Mouse (Mus musculus): ENCODE measurements around the gene Tpra1. TPM values are rescaled to one million over a fixed set of nuclear protein-coding genes. Genes with fewer than 3 reads are reported as not detected.

The Tpra1 gene
- total and polyA plus RNA-seq, 2 experiments from 2014 or later: 41.4 to 45.0 TPM

GRCm38 (mm10) chr6:88909151-88909550 lies 7.1 kb downstream of the Tpra1 start:
- H3K27ac ChIP-seq (ENCODE audit: low read depth, low read length): no peak overlapping the region
- no peak overlapping the region for H3K4me3 ChIP-seq (ENCODE audit: low read depth, low read length)
- H3K9ac ChIP-seq: no peak overlapping the region
- no peak overlapping the region for H3K4me2 ChIP-seq (ENCODE audit: low read depth)
- ATAC-seq (no peak), DNase-seq (no peak)
- peaks cover 12% of the 10 kb centered on the region; the same call in 1 of the 2 replicates for H3K36me3 ChIP-seq (ENCODE audit: insufficient read depth)
- WGBS: 86% methylated on average over 6 of the region's 6 CpGs
- H3K9me3 ChIP-seq (ENCODE audit: low read length): no peaks in the 10 kb centered on the region
- no peaks in the 10 kb centered on the region for H3K4me1 ChIP-seq (ENCODE audit: insufficient read depth)
- TF ChIP-seq CTCF (IDR thresholded peaks at IDR 0.05; ENCODE audit: low read depth): no peak
- H3K27me3 ChIP-seq (ENCODE audit: insufficient read depth, low read length): no peaks in the 10 kb centered on the region

- Histone ChIP-seq H3K36me3 (ENCODE audit: insufficient read depth) (peaks cover 8% of the 10 kb centered on the region; the same call in 1 of the 2 replicates), H3K27ac (ENCODE audit: low read depth, low read length) (no peak overlapping the region), H3K27me3 (ENCODE audit: insufficient read depth, low read length) (no peaks in the 10 kb centered on the region), H3K4me1 (ENCODE audit: insufficient read depth) (no peaks in the 10 kb centered on the region), H3K4me2 (ENCODE audit: low read depth) (no peak overlapping the region), H3K9ac (no peak overlapping the region), H3K9me3 (ENCODE audit: low read length) (no peaks in the 10 kb centered on the region), H3K4me3 (ENCODE audit: low read depth, low read length) (no peak overlapping the region)
- TF ChIP-seq CTCF (IDR thresholded peaks at IDR 0.05; ENCODE audit: low read depth): no peak
- no peak for ATAC-seq
- 80% methylated on average over 4 of the region's 4 CpGs for WGBS
- DNase-seq: no peak
These were observed 11.0 kb downstream of the Tpra1 start for GRCm38 (mm10) chr6:88913022-88913421.

- ATAC-seq: peak; percentile 62
- Histone ChIP-seq H3K4me1 (ENCODE audit: insufficient read depth) (no peaks in the 10 kb centered on the region), H3K27ac (ENCODE audit: low read depth, low read length) (no peak overlapping the region), H3K4me2 (ENCODE audit: low read depth) (no peak overlapping the region), H3K36me3 (ENCODE audit: insufficient read depth) (peaks cover 8% of the 10 kb centered on the region; the same call in 1 of the 2 replicates), H3K9ac (no peak overlapping the region), H3K4me3 (ENCODE audit: low read depth, low read length) (no peak overlapping the region), H3K9me3 (ENCODE audit: low read length) (no peaks in the 10 kb centered on the region), H3K27me3 (ENCODE audit: insufficient read depth, low read length) (no peaks in the 10 kb centered on the region)
- TF ChIP-seq CTCF (IDR thresholded peaks at IDR 0.05; ENCODE audit: low read depth): no peak
- peak; percentile 49 for DNase-seq
These were observed 11.4 kb downstream of the Tpra1 start for GRCm38 (mm10) chr6:88913440-88913839.

- Histone ChIP-seq H3K4me1 (ENCODE audit: insufficient read depth) (no peaks in the 10 kb centered on the region), H3K4me2 (ENCODE audit: low read depth) (no peak overlapping the region), H3K27ac (ENCODE audit: low read depth, low read length) (no peak overlapping the region), H3K36me3 (ENCODE audit: insufficient read depth) (peaks cover 8% of the 10 kb centered on the region; the same call in 1 of the 2 replicates), H3K27me3 (ENCODE audit: insufficient read depth, low read length) (no peaks in the 10 kb centered on the region), H3K4me3 (ENCODE audit: low read depth, low read length) (no peak overlapping the region), H3K9me3 (ENCODE audit: low read length) (no peaks in the 10 kb centered on the region), H3K9ac (no peak overlapping the region)
- ATAC-seq: no peak
- DNase-seq: no peak
- WGBS: 83% methylated on average over 5 of the region's 5 CpGs
- TF ChIP-seq CTCF (IDR thresholded peaks at IDR 0.05; ENCODE audit: low read depth): no peak
These were observed 12.7 kb downstream of the Tpra1 start for GRCm38 (mm10) chr6:88914799-88915198.

- no peak for TF ChIP-seq CTCF (IDR thresholded peaks at IDR 0.05; ENCODE audit: low read depth)
- DNase-seq (peak; percentile 71), ATAC-seq (peak; percentile 44)
- WGBS: 67% methylated on average over 4 of the region's 4 CpGs
- Histone ChIP-seq H3K27me3 (ENCODE audit: insufficient read depth, low read length) (no peaks in the 10 kb centered on the region), H3K9ac (no peak overlapping the region), H3K9me3 (ENCODE audit: low read length) (no peaks in the 10 kb centered on the region), H3K4me3 (ENCODE audit: low read depth, low read length) (no peak overlapping the region), H3K36me3 (ENCODE audit: insufficient read depth) (peaks cover 7% of the 10 kb centered on the region; the same call in 1 of the 2 replicates), H3K4me1 (ENCODE audit: insufficient read depth) (no peaks in the 10 kb centered on the region), H3K4me2 (ENCODE audit: low read depth) (no peak overlapping the region), H3K27ac (ENCODE audit: low read depth, low read length) (0 out of 2 replicates have a peak overlapping the region, but pooled peaks have one; percentile 45)
These were observed 13.5 kb downstream of the Tpra1 start for GRCm38 (mm10) chr6:88915510-88915909.

GRCm38 (mm10) chr6:88916153-88916552 lies 14.1 kb downstream of the Tpra1 start:
- WGBS: 64% methylated on average over 1 of the region's 1 CpGs
- peak; percentile 30 for ATAC-seq
- no peak overlapping the region for H3K4me3 ChIP-seq (ENCODE audit: low read depth, low read length)
- no peaks in the 10 kb centered on the region for H3K9me3 ChIP-seq (ENCODE audit: low read length)
- no peak overlapping the region for H3K9ac ChIP-seq
- peaks cover 1% of the 10 kb centered on the region; the same call in 1 of the 2 replicates for H3K36me3 ChIP-seq (ENCODE audit: insufficient read depth)
- H3K27me3 ChIP-seq (ENCODE audit: insufficient read depth, low read length): no peaks in the 10 kb centered on the region
- H3K4me1 ChIP-seq (ENCODE audit: insufficient read depth): no peaks in the 10 kb centered on the region
- peak; percentile 83 for TF ChIP-seq CTCF (IDR thresholded peaks at IDR 0.05; ENCODE audit: low read depth)
- peak; percentile 52 for DNase-seq
- no peak overlapping the region for H3K27ac ChIP-seq (ENCODE audit: low read depth, low read length)
- no peak overlapping the region for H3K4me2 ChIP-seq (ENCODE audit: low read depth)

- no peak for TF ChIP-seq CTCF (IDR thresholded peaks at IDR 0.05; ENCODE audit: low read depth)
- no peak overlapping the region for H3K27ac ChIP-seq (ENCODE audit: low read depth, low read length)
- no peak overlapping the region for H3K4me2 ChIP-seq (ENCODE audit: low read depth)
- no peaks in the 10 kb centered on the region for H3K9me3 ChIP-seq (ENCODE audit: low read length)
- 69% methylated on average over 8 of the region's 8 CpGs for WGBS
- no peaks in the 10 kb centered on the region for H3K27me3 ChIP-seq (ENCODE audit: insufficient read depth, low read length)
- no peak overlapping the region for H3K9ac ChIP-seq
- no peak overlapping the region for H3K4me3 ChIP-seq (ENCODE audit: low read depth, low read length)
- DNase-seq: no peak
- ATAC-seq: no peak
- H3K4me1 ChIP-seq (ENCODE audit: insufficient read depth): no peaks in the 10 kb centered on the region
- no peaks in the 10 kb centered on the region for H3K36me3 ChIP-seq (ENCODE audit: insufficient read depth)
These were observed 16.8 kb downstream of the Tpra1 start for GRCm38 (mm10) chr6:88918802-88919201.

Measured in forebrain, postnatal 0 days (tissue).